Mouse (Mus musculus) gastrocnemius, postnatal 36 days (tissue): ENCODE measurements around the gene Gm11032. TPM values are rescaled to one million over a fixed set of nuclear protein-coding genes. Genes with fewer than 3 reads are reported as not detected.

Experiments
- total RNA-seq, 2 experiments: library from RNA; stranded (reverse); gene quantifications; 2 replicates each; pipeline ENCODE4 v1.2.3; 2021

The Gm11032 gene
- total RNA-seq, 2 experiments from 2014 or later = not detected

Other genes starting within 250 kb of the Gm11032 start
- not detected for gene Hormad2, start 179.0 kb upstream of the Gm11032 start, total RNA-seq
- gene Mtmr3, start 25.2 kb upstream of the Gm11032 start, total RNA-seq = 10 to 100 TPM; 42.5 to 43.2 TPM
- 10 to 100 TPM; 13.3 to 16.1 TPM for gene Ascc2, start 17.7 kb downstream of the Gm11032 start, total RNA-seq
- 1,000 to 10,000 TPM in 1 of 2 experiments, 100 to 1,000 TPM in 1; 914 to 1,010 TPM for gene Uqcr10, start 84.3 kb downstream of the Gm11032 start, total RNA-seq
- gene Zmat5, start 84.6 kb downstream of the Gm11032 start, total RNA-seq = 10 to 100 TPM; 20.7 to 22.9 TPM
- under 1 TPM; 0.33 to 0.74 TPM for gene Cabp7, start 126.7 kb downstream of the Gm11032 start, total RNA-seq
- 10 to 100 TPM; 45.7 to 47.4 TPM for gene Nf2, start 229.5 kb downstream of the Gm11032 start, total RNA-seq